Mouse (Mus musculus): ENCODE measurements at regions not wholly inside any gene's neighbourhood (a gene's known extent, or its start where the extent isn't known, plus 50 kb on each side); places are given as distances from the start of the nearest gene placed in this dataset.

GRCm38 (mm10) chr14:61885241-61886015 lies 278.2 kb downstream of the Kcnrg start:
- Histone ChIP-seq H3K9ac (ENCODE audit: low read length) (no peak overlapping the region), H3K27ac (replicated peaks) (no peak overlapping the region), H3K9me3 (ENCODE audit: control insufficient read depth, low read length) (no peaks in the 10 kb centered on the region), H3K4me1 (replicated peaks; ENCODE audit: control insufficient read depth, insufficient read depth) (no peaks in the 10 kb centered on the region), H3K4me2 (replicated peaks; ENCODE audit: low read depth) (no peak overlapping the region), H3K27me3 (ENCODE audit: control insufficient read depth, insufficient read depth, low read length) (no peaks in the 10 kb centered on the region), H3K36me3 (ENCODE audit: control insufficient read depth, insufficient read depth, low read length) (no peaks in the 10 kb centered on the region), H3K4me3 (ENCODE audit: low read depth, low read length) (no peak overlapping the region)
- TF ChIP-seq CTCF (IDR thresholded peaks at IDR 0.05; ENCODE audit: low read depth) (no peak), EP300 (optimal IDR thresholded peaks at IDR 0.05) (no peak)
- no peak for DNase-seq (ENCODE audit: low spot score)
- 73% methylated on average over 6 of the region's 6 CpGs for WGBS
- ATAC-seq (ENCODE audit: low FRiP score, low TSS enrichment): no peak

DNA sequence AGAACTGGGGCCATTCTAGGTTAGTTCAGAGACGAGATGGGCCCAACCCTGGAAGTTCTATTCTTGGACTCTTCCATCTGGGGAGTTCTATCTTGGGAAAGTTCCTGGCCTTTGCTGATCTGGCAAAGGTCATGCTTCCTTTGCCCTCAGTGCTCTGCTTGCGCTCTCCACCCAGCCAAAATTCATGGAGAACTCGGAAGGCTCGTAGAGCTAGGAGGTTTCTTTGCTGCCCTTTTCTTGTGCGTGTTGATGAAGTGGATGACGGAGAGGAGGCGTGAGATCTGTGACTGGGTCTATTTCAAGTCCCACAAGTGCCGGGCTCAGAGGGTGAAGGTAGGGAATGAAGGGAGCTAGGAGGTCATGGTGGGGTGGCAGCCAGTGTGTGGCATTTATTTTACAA lies 282.4 kb downstream of the Kcnrg start:
- WGBS: 74% methylated on average over 8 of the region's 8 CpGs
- Histone ChIP-seq H3K9me3 (ENCODE audit: control insufficient read depth, low read length) (no peaks in the 10 kb centered on the region), H3K4me1 (replicated peaks; ENCODE audit: control insufficient read depth, insufficient read depth) (no peaks in the 10 kb centered on the region), H3K27me3 (ENCODE audit: control insufficient read depth, insufficient read depth, low read length) (no peaks in the 10 kb centered on the region), H3K4me3 (ENCODE audit: low read depth, low read length) (no peak overlapping the region), H3K27ac (replicated peaks) (no peak overlapping the region), H3K36me3 (ENCODE audit: control insufficient read depth, insufficient read depth, low read length) (no peaks in the 10 kb centered on the region), H3K9ac (ENCODE audit: low read length) (no peak overlapping the region), H3K4me2 (replicated peaks; ENCODE audit: low read depth) (no peak overlapping the region)
- no peak for DNase-seq (ENCODE audit: low spot score)
- TF ChIP-seq CTCF (IDR thresholded peaks at IDR 0.05; ENCODE audit: low read depth): no peak
- TF ChIP-seq EP300 (optimal IDR thresholded peaks at IDR 0.05): no peak
- ATAC-seq (ENCODE audit: low FRiP score, low TSS enrichment): no peak

DNA sequence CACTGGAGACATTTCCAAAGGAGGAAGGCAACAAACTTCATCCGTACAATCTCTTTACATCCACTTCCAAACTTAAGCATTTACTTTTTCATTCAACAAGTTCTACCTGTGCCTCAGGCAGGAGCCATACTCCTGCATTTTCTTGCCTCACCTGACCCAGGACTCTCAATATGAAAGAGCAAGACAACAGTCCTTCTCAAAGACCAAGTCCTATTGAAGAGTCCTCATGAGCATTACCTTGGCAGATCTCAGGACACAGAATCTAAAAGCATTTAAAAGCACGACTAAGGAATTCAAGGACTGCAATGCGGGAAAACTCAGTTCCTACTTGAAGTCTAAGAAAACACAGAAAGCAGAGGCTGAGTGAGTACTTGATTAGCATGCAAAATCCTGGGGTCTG lies 286.5 kb downstream of the Kcnrg start:
- Histone ChIP-seq H3K9me3 (ENCODE audit: control insufficient read depth, low read length) (no peaks in the 10 kb centered on the region), H3K9ac (ENCODE audit: low read length) (no peak overlapping the region), H3K27ac (replicated peaks) (no peak overlapping the region), H3K36me3 (ENCODE audit: control insufficient read depth, insufficient read depth, low read length) (no peaks in the 10 kb centered on the region), H3K27me3 (ENCODE audit: control insufficient read depth, insufficient read depth, low read length) (no peaks in the 10 kb centered on the region), H3K4me2 (replicated peaks; ENCODE audit: low read depth) (no peak overlapping the region), H3K4me3 (ENCODE audit: low read depth, low read length) (no peak overlapping the region), H3K4me1 (replicated peaks; ENCODE audit: control insufficient read depth, insufficient read depth) (no peaks in the 10 kb centered on the region)
- DNase-seq (ENCODE audit: low spot score): no peak
- no peak for ATAC-seq (ENCODE audit: low FRiP score, low TSS enrichment)
- WGBS: 69% methylated on average over 3 of the region's 3 CpGs
- TF ChIP-seq CTCF (IDR thresholded peaks at IDR 0.05; ENCODE audit: low read depth): no peak
- no peak for TF ChIP-seq EP300 (optimal IDR thresholded peaks at IDR 0.05)

- no peak overlapping the region for H3K27ac ChIP-seq (replicated peaks)
- H3K4me1 ChIP-seq (replicated peaks; ENCODE audit: control insufficient read depth, insufficient read depth): no peaks in the 10 kb centered on the region
- no peak overlapping the region for H3K4me3 ChIP-seq (ENCODE audit: low read depth, low read length)
- no peak overlapping the region for H3K9ac ChIP-seq (ENCODE audit: low read length)
- no peaks in the 10 kb centered on the region for H3K36me3 ChIP-seq (ENCODE audit: control insufficient read depth, insufficient read depth, low read length)
- TF ChIP-seq CTCF (IDR thresholded peaks at IDR 0.05; ENCODE audit: low read depth) (no peak), EP300 (optimal IDR thresholded peaks at IDR 0.05) (no peak)
- no peak for ATAC-seq (ENCODE audit: low FRiP score, low TSS enrichment)
- H3K4me2 ChIP-seq (replicated peaks; ENCODE audit: low read depth): no peak overlapping the region
- no peak for DNase-seq (ENCODE audit: low spot score)
- no peaks in the 10 kb centered on the region for H3K27me3 ChIP-seq (ENCODE audit: control insufficient read depth, insufficient read depth, low read length)
- no peaks in the 10 kb centered on the region for H3K9me3 ChIP-seq (ENCODE audit: control insufficient read depth, low read length)
- 77% methylated on average over 5 of the region's 5 CpGs for WGBS
Measured at GRCm38 (mm10) chr14:61896879-61897278, 289.6 kb downstream of the Kcnrg start.

- Histone ChIP-seq H3K4me1 (replicated peaks; ENCODE audit: control insufficient read depth, insufficient read depth) (no peaks in the 10 kb centered on the region), H3K4me2 (replicated peaks; ENCODE audit: low read depth) (no peak overlapping the region), H3K27ac (replicated peaks) (no peak overlapping the region), H3K9ac (ENCODE audit: low read length) (no peak overlapping the region), H3K27me3 (ENCODE audit: control insufficient read depth, insufficient read depth, low read length) (no peaks in the 10 kb centered on the region), H3K9me3 (ENCODE audit: control insufficient read depth, low read length) (no peaks in the 10 kb centered on the region), H3K4me3 (ENCODE audit: low read depth, low read length) (no peak overlapping the region), H3K36me3 (ENCODE audit: control insufficient read depth, insufficient read depth, low read length) (no peaks in the 10 kb centered on the region)
- WGBS: 84% methylated on average over 10 of the region's 10 CpGs
- DNase-seq (ENCODE audit: low spot score) (no peak), ATAC-seq (ENCODE audit: low FRiP score, low TSS enrichment) (no peak)
- TF ChIP-seq EP300 (optimal IDR thresholded peaks at IDR 0.05): no peak
- no peak for TF ChIP-seq CTCF (IDR thresholded peaks at IDR 0.05; ENCODE audit: low read depth)
Measured at GRCm38 (mm10) chr14:61898664-61899063, 291.4 kb downstream of the Kcnrg start.

DNA sequence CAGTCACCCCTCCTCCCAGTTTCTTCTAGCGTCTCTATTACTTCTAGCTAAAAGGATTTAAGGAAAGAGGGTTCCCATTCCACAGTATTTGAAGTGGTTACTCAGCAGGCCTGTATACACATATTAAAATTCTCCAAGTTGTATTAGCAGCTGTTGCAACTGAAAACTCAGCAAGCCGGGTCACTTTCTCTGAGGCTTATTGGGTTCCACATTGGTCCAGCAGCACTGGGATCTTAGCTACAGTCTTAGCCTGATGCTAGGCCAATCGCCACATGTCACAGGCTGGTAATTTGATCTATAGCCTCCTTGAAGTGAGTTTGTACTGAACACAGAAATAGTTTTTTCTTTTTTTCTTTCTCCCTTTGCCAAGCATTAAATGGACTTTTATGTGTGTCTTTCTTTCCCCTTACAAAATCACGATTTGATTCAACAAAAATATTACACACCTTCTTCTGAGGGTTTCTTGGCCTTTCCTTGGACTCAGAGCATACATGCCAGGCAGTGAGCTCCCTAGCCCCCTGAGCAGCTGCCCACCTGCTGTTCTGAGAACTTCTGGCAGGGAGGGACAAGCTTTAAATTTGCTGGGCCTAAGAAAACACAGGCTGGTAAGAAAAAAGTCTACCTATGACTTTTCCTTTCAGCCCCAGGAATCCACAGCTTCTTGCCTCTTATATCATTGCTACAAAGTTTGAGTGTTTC lies 297.3 kb downstream of the Kcnrg start:
- DNase-seq (ENCODE audit: low spot score) (no peak), ATAC-seq (ENCODE audit: low FRiP score, low TSS enrichment) (no peak)
- WGBS: 67% methylated on average over 4 of the region's 4 CpGs
- H3K36me3 ChIP-seq (ENCODE audit: control insufficient read depth, insufficient read depth, low read length): no peaks in the 10 kb centered on the region
- H3K27ac ChIP-seq (replicated peaks): no peak overlapping the region
- no peaks in the 10 kb centered on the region for H3K9me3 ChIP-seq (ENCODE audit: control insufficient read depth, low read length)
- H3K4me3 ChIP-seq (ENCODE audit: low read depth, low read length): no peak overlapping the region
- no peak overlapping the region for H3K9ac ChIP-seq (ENCODE audit: low read length)
- H3K4me1 ChIP-seq (replicated peaks; ENCODE audit: control insufficient read depth, insufficient read depth): no peaks in the 10 kb centered on the region
- no peak overlapping the region for H3K4me2 ChIP-seq (replicated peaks; ENCODE audit: low read depth)
- no peaks in the 10 kb centered on the region for H3K27me3 ChIP-seq (ENCODE audit: control insufficient read depth, insufficient read depth, low read length)
- TF ChIP-seq EP300 (optimal IDR thresholded peaks at IDR 0.05) (no peak), CTCF (IDR thresholded peaks at IDR 0.05; ENCODE audit: low read depth) (no peak)

Measured in stomach, postnatal 0 days (tissue).